Mouse (Mus musculus) neural tube, embryonic 13.5 days (tissue): ENCODE results near the gene Ubr1. TPM values are rescaled to one million over a fixed set of nuclear protein-coding genes. Genes with fewer than 3 reads are reported as not detected.

ENCODE experiments used
- ATAC-seq: fragments of 200-750 bp; cut with Nextera tagmentation; 2 replicates; pipeline ENCODE4 v1.8.0; 2017; ENCODE audit warnings: low read depth, mild to moderate bottlenecking, moderate TSS enrichment, moderate library complexity
- H3K27ac ChIP-seq: fragments of 300-500 bp; sonication (generic); replicated peaks from 2 replicates; pipeline ENCODE4 v1.5.1; 2015; ENCODE audit warnings: moderate library complexity, mild to moderate bottlenecking, inconsistent platforms
- H3K27me3 ChIP-seq: fragments of 300-500 bp; sonication (generic); 2 replicates; pipeline ENCODE4 v1.6.1; 2015; ENCODE audit warnings: mild to moderate bottlenecking, inconsistent platforms
- H3K36me3 ChIP-seq: fragments of 300-500 bp; sonication (generic); 2 replicates; pipeline ENCODE4 v1.6.1; 2015; ENCODE audit warnings: mild to moderate bottlenecking, inconsistent platforms
- H3K4me1 ChIP-seq: fragments of 300-500 bp; sonication (generic); replicated peaks from 2 replicates; pipeline ENCODE4 v1.6.1; 2015; ENCODE audit warnings: inconsistent platforms
- H3K4me2 ChIP-seq: fragments of 300-500 bp; sonication (generic); 2 replicates; pipeline ENCODE4 v1.6.1; 2015; ENCODE audit warnings: inconsistent platforms, mild to moderate bottlenecking, moderate library complexity
- H3K4me3 ChIP-seq: fragments of 300-500 bp; sonication (generic); 2 replicates; pipeline ENCODE4 v1.5.1; 2015; ENCODE audit warnings: mild to moderate bottlenecking, inconsistent platforms
- H3K9ac ChIP-seq: fragments of 300-500 bp; sonication (generic); 2 replicates; pipeline ENCODE4 v1.6.1; 2015; ENCODE audit warnings: moderate library complexity, mild to moderate bottlenecking, inconsistent platforms
- H3K9me3 ChIP-seq: fragments of 300-500 bp; sonication (generic); 2 replicates; pipeline ENCODE4 v1.6.1; 2016; ENCODE audit warnings: inconsistent platforms
- WGBS: fragments of 180-500 bp; shearing (Covaris S2); methylation state at CpG from one replicate; pipeline ENCODE4 v1.1.7; 2015; 5-methylcytosine and 5-hydroxymethylcytosine counted together
- polyA plus RNA-seq: library from polyadenylated mRNA; unstranded; fragments of >200 nt; fragmentation: Nextera tagmentation; extraction: Ambion mirVana; gene quantifications from 2 replicates; pipeline ENCODE4 v1.2.1, GENCODE M21; 2015

The Ubr1 gene
- polyA plus RNA-seq, 1 experiment from 2014 or later: 33.6 TPM

- 81% methylated on average over 2 of the region's 2 CpGs for WGBS
- ATAC-seq: no peak
These were observed 97.3 kb downstream of the Ubr1 start for GRCm38 (mm10) chr2:120873192-120873591.

GRCm38 (mm10) chr2:120871447-120872336 is 98.8 kb downstream of the Ubr1 start:
- Histone ChIP-seq H3K27ac (no peak overlapping the region; the same call in 1 of the 2 replicates), H3K36me3 (peaks cover 80% of the 10 kb centered on the region), H3K4me1 (no peaks in the 10 kb centered on the region), H3K4me2 (no peak overlapping the region), H3K9me3 (no peaks in the 10 kb centered on the region), H3K4me3 (no peak overlapping the region), H3K9ac (no peak overlapping the region), H3K27me3 (no peaks in the 10 kb centered on the region)
- WGBS: 75% methylated on average over 9 of the region's 9 CpGs
- ATAC-seq: no peak

More at GRCm38 (mm10) chr2:120873192-120873591, 97.3 kb downstream of the Ubr1 start:
- Histone ChIP-seq H3K36me3 (peaks cover 79% of the 10 kb centered on the region), H3K27ac (no peak overlapping the region), H3K9ac (no peak overlapping the region), H3K4me3 (no peak overlapping the region), H3K4me1 (no peaks in the 10 kb centered on the region), H3K9me3 (no peaks in the 10 kb centered on the region), H3K4me2 (no peak overlapping the region), H3K27me3 (no peaks in the 10 kb centered on the region)

- 92% methylated on average over 5 of the region's 5 CpGs for WGBS
- Histone ChIP-seq H3K4me2 (no peak overlapping the region), H3K9ac (no peak overlapping the region), H3K9me3 (no peaks in the 10 kb centered on the region), H3K4me1 (no peaks in the 10 kb centered on the region), H3K27ac (no peak overlapping the region), H3K4me3 (no peak overlapping the region), H3K27me3 (no peaks in the 10 kb centered on the region), H3K36me3 (peaks cover 84% of the 10 kb centered on the region)
- ATAC-seq: no peak
These were observed 103.2 kb downstream of the Ubr1 start for GRCm38 (mm10) chr2:120867336-120867735.

GRCm38 (mm10) chr2:120866561-120866960 is 104.0 kb downstream of the Ubr1 start:
- Histone ChIP-seq H3K9ac (no peak overlapping the region), H3K27me3 (no peaks in the 10 kb centered on the region), H3K36me3 (peaks cover 83% of the 10 kb centered on the region), H3K4me1 (no peaks in the 10 kb centered on the region), H3K27ac (no peak overlapping the region), H3K4me2 (no peak overlapping the region), H3K9me3 (no peaks in the 10 kb centered on the region), H3K4me3 (no peak overlapping the region)
- no peak for ATAC-seq
- WGBS: 20% methylated on average over 1 of the region's 1 CpGs

GRCm38 (mm10) chr2:120863389-120863788 is 107.1 kb downstream of the Ubr1 start:
- no peak for ATAC-seq
- no peaks in the 10 kb centered on the region for H3K27me3 ChIP-seq
- H3K27ac ChIP-seq: no peak overlapping the region
- 95% methylated on average over 1 of the region's 1 CpGs for WGBS
- peaks cover 70% of the 10 kb centered on the region for H3K36me3 ChIP-seq
- no peaks in the 10 kb centered on the region for H3K9me3 ChIP-seq
- no peak overlapping the region for H3K9ac ChIP-seq
- no peak overlapping the region for H3K4me3 ChIP-seq
- H3K4me2 ChIP-seq: no peak overlapping the region
- H3K4me1 ChIP-seq: no peaks in the 10 kb centered on the region

- no peak overlapping the region for H3K4me3 ChIP-seq
- ATAC-seq: no peak
- no peak overlapping the region for H3K27ac ChIP-seq
- H3K27me3 ChIP-seq: no peaks in the 10 kb centered on the region
- WGBS: 72% methylated on average over 1 of the region's 1 CpGs
- no peaks in the 10 kb centered on the region for H3K4me1 ChIP-seq
- no peak overlapping the region for H3K9ac ChIP-seq
- H3K4me2 ChIP-seq: no peak overlapping the region
- H3K36me3 ChIP-seq: peaks cover 52% of the 10 kb centered on the region
- no peaks in the 10 kb centered on the region for H3K9me3 ChIP-seq
These were observed 109.8 kb downstream of the Ubr1 start for GRCm38 (mm10) chr2:120860699-120861098.

- no peaks in the 10 kb centered on the region for H3K9me3 ChIP-seq
- no peak overlapping the region for H3K4me3 ChIP-seq
- 84% methylated on average over 3 of the region's 3 CpGs for WGBS
- no peaks in the 10 kb centered on the region for H3K27me3 ChIP-seq
- no peak for ATAC-seq
- no peaks in the 10 kb centered on the region for H3K4me1 ChIP-seq
- H3K36me3 ChIP-seq: peaks cover 29% of the 10 kb centered on the region
- H3K27ac ChIP-seq: no peak overlapping the region
- no peak overlapping the region for H3K9ac ChIP-seq
- no peak overlapping the region for H3K4me2 ChIP-seq
These were observed 112.4 kb downstream of the Ubr1 start for GRCm38 (mm10) chr2:120858131-120858530.

- ATAC-seq: no peak
- H3K9me3 ChIP-seq: no peaks in the 10 kb centered on the region
- no peak overlapping the region for H3K4me3 ChIP-seq
- no peaks in the 10 kb centered on the region for H3K27me3 ChIP-seq
- H3K9ac ChIP-seq: no peak overlapping the region
- peaks cover 15% of the 10 kb centered on the region for H3K4me1 ChIP-seq
- no peak overlapping the region for H3K27ac ChIP-seq
- no peak overlapping the region for H3K4me2 ChIP-seq
- WGBS: 82% methylated on average over 3 of the region's 3 CpGs
- no peaks in the 10 kb centered on the region for H3K36me3 ChIP-seq
These were observed 117.4 kb downstream of the Ubr1 start for GRCm38 (mm10) chr2:120853151-120853550.

GRCm38 (mm10) chr2:120852626-120853025 is 117.9 kb downstream of the Ubr1 start:
- no peaks in the 10 kb centered on the region for H3K9me3 ChIP-seq
- WGBS: 5% methylated on average over 1 of the region's 1 CpGs
- ATAC-seq: no peak

GRCm38 (mm10) chr2:120850424-120851082 is 120.0 kb downstream of the Ubr1 start, which contains the start of gene Ttbk2:
Gene Ttbk2 (minus strand): TSS chr2:120850604.
- H3K9me3 ChIP-seq: no peaks in the 10 kb centered on the region
- H3K4me3 ChIP-seq: peak within 1 kb of the TSS; percentile 92
- 1% methylated on average over 38 of the region's 39 CpGs for WGBS
- no peaks in the 10 kb centered on the region for H3K27me3 ChIP-seq
- H3K4me1 ChIP-seq: peaks cover 22% of the 10 kb centered on the region
- no peaks in the 10 kb centered on the region for H3K36me3 ChIP-seq
- H3K4me2 ChIP-seq: peak within 1 kb of the TSS; percentile 71
- peak; percentile 100 for ATAC-seq
- H3K27ac ChIP-seq: peak within 1 kb of the TSS; percentile 91
- H3K9ac ChIP-seq: peak within 1 kb of the TSS; percentile 90

More at GRCm38 (mm10) chr2:120852626-120853025, 117.9 kb downstream of the Ubr1 start:
- H3K4me1 ChIP-seq: peaks cover 21% of the 10 kb centered on the region
- H3K9ac ChIP-seq: no peak overlapping the region
- H3K4me3 ChIP-seq: no peak overlapping the region
- H3K36me3 ChIP-seq: no peaks in the 10 kb centered on the region
- no peak overlapping the region for H3K4me2 ChIP-seq
- H3K27ac ChIP-seq: no peak overlapping the region
- H3K27me3 ChIP-seq: no peaks in the 10 kb centered on the region

GRCm38 (mm10) chr2:120849449-120850423 is 120.8 kb downstream of the Ubr1 start, which contains the start of gene Cdan1:
Gene Cdan1 (minus strand): TSS chr2:120850128.
- ATAC-seq: peak; percentile 76
- no peaks in the 10 kb centered on the region for H3K27me3 ChIP-seq
- H3K4me3 ChIP-seq: peak within 1 kb of the TSS; percentile 92
- no peaks in the 10 kb centered on the region for H3K9me3 ChIP-seq
- no peaks in the 10 kb centered on the region for H3K36me3 ChIP-seq
- H3K27ac ChIP-seq: peak within 1 kb of the TSS; percentile 91
- peak within 1 kb of the TSS; percentile 71 for H3K4me2 ChIP-seq
- WGBS: under 1% methylated on average over 67 of the region's 71 CpGs
- peak within 1 kb of the TSS; percentile 90 for H3K9ac ChIP-seq
- H3K4me1 ChIP-seq: peaks cover 22% of the 10 kb centered on the region
